Mouse (Mus musculus) hindbrain, embryonic 11.5 days (tissue): ENCODE measurements around the gene Epb42. TPM values are rescaled to one million over a fixed set of nuclear protein-coding genes. Genes with fewer than 3 reads are reported as not detected.
"Not testable (repeated sequence)": the region's sequence is repeated elsewhere in the genome, so short reads cannot be mapped to it uniquely, and the experiment has no call there.

Experiments
- ATAC-seq: fragments of 200-750 bp; cut with Nextera tagmentation; 2 replicates; pipeline ENCODE4 v1.8.0; 2017; ENCODE audit warnings: mild to moderate bottlenecking, moderate TSS enrichment, moderate library complexity; ENCODE audit not compliant: low FRiP score
- DNase-seq: peaks from one replicate; pipeline ENCODE4 v3.0.0-alpha.2; 2015; ENCODE audit warnings: low spot score
- H3K27ac ChIP-seq: fragments of 300-500 bp; sonication (generic); 2 replicates; pipeline ENCODE4 v1.5.1; 2014; ENCODE audit warnings: mild to moderate bottlenecking, low read depth, low read length
- H3K27me3 ChIP-seq: fragments of 300-500 bp; sonication (generic); 2 replicates; pipeline ENCODE4 v1.6.1; 2014; ENCODE audit warnings: mild to moderate bottlenecking, low read length, moderate library complexity, mixed read lengths; ENCODE audit not compliant: control insufficient read depth, insufficient read depth
- H3K36me3 ChIP-seq: fragments of 300-500 bp; sonication (generic); 2 replicates; pipeline ENCODE4 v1.6.1; 2014; ENCODE audit warnings: mild to moderate bottlenecking, low read length, moderate library complexity, mixed read lengths; ENCODE audit not compliant: control insufficient read depth, insufficient read depth
- H3K4me1 ChIP-seq: fragments of 300-500 bp; sonication (generic); replicated peaks from 2 replicates; pipeline ENCODE4 v1.6.1; 2014; ENCODE audit warnings: low read length, mixed read lengths; ENCODE audit not compliant: control insufficient read depth, insufficient read depth
- H3K4me2 ChIP-seq: fragments of 300-500 bp; sonication (generic); replicated peaks from 2 replicates; pipeline ENCODE4 v1.6.1; 2014; ENCODE audit warnings: mild to moderate bottlenecking, low read depth, low read length
- H3K4me3 ChIP-seq: fragments of 300-500 bp; sonication (generic); 2 replicates; pipeline ENCODE4 v1.5.1; 2014; ENCODE audit warnings: low read depth, low read length
- H3K9ac ChIP-seq: fragments of 300-500 bp; sonication (generic); 2 replicates; pipeline ENCODE4 v1.6.1; 2014; ENCODE audit warnings: low read depth, low read length
- H3K9me3 ChIP-seq: fragments of 300-500 bp; sonication (generic); 2 replicates; pipeline ENCODE4 v1.6.1; 2016; ENCODE audit warnings: low read length; ENCODE audit not compliant: control insufficient read depth
- WGBS: fragments of 180-500 bp; shearing (Covaris S2); extraction: QIAGEN DNeasy Blood & Tissue Kit; methylation state at CpG from one replicate; pipeline ENCODE4 v1.1.7; 2014; 5-methylcytosine and 5-hydroxymethylcytosine counted together
- polyA plus RNA-seq: library from polyadenylated mRNA; unstranded; fragments of >200 nt; fragmentation: Nextera tagmentation; extraction: Ambion mirVana; gene quantifications from 2 replicates; pipeline ENCODE4 v1.2.1, GENCODE M21; 2014

Gene Epb42
- polyA plus RNA-seq, 1 experiment from 2014 or later = 6.2 TPM

DNA sequence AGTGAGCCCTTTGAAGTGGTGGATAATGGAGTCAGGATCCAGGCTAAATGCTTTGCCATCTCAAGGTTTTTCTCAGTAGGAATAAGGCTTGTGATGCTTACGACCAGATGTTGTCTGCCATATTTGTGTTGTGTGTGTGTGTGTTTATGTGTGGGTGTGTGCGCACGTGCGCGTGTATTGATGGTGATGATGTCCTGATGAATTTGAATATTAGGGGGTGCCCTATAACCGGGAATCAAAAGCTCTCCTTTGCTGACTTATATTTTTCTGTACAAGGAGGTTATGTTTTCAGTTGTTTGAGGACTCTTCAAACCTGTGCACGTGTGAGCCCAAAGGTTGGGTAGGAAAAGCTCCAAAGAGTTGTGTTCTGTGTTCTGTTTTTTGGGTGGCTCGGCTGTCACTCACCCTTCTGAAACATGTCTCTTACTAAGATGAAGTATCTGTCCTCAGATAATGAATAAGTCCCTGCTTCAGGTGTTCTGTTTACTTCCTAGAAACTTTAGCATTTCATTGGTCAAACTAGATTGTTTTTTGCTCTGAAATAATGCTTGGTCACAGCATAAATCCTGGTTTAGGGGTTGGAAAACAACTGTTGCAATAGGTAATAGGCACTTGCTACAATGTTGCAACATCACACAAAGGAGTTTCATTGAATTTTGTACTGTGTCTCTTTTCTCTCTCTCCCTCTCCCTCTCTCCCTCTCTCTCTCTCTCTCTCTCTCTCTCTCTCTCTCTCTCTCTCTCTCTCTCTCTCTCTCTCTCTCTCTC lies 58.8 kb downstream of the Epb42 start:
- Histone ChIP-seq H3K4me3 (peak overlapping the region; percentile 62), H3K27me3 (no peaks in the 10 kb centered on the region), H3K4me1 (no peaks in the 10 kb centered on the region), H3K4me2 (peak overlapping the region; percentile 90), H3K27ac (no peak overlapping the region), H3K9ac (peak overlapping the region; percentile 86), H3K36me3 (no peaks in the 10 kb centered on the region), H3K9me3 (no peaks in the 10 kb centered on the region)
- WGBS = 84% methylated on average over 8 of the region's 8 CpGs
- ATAC-seq = no peak
- no peak for DNase-seq

GRCm38 (mm10) chr2:120976990-120977925 lies 59.6 kb downstream of the Epb42 start, which contains the start of gene Tmem62:
Gene Tmem62 (plus strand): TSS chr2:120977017.
- Histone ChIP-seq H3K4me2 (peak within 1 kb of the TSS; percentile 90), H3K27me3 (no peaks in the 10 kb centered on the region), H3K9ac (peak within 1 kb of the TSS; percentile 86), H3K4me3 (peak within 1 kb of the TSS; percentile 62), H3K4me1 (no peaks in the 10 kb centered on the region), H3K9me3 (no peaks in the 10 kb centered on the region), H3K36me3 (no peaks in the 10 kb centered on the region), H3K27ac (peak within 1 kb of the TSS; percentile 65)
- ATAC-seq (peak; percentile 85), DNase-seq (peak; percentile 75)
- WGBS = 1% methylated on average over 68 of the region's 71 CpGs

DNA sequence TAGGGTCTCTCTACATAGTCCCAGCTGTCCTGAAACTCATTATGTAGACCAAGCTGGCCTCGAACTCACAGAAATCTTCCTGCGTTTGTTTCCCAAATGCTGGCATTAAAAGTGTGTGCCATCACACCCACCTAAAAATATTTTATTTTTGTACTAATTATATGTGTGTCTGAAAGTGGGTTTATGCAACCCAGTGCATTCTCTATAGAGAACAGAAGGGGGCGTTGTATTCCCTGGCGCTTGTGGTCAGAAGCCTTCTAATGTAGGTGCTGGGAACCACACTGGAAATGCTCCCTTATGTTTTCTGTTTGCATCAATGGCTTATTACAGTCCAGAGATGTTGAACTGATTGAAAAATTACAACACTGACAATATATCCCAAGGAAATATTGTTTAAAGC lies 60.6 kb downstream of the Epb42 start:
- Histone ChIP-seq H3K9ac (no peak overlapping the region), H3K27me3 (no peaks in the 10 kb centered on the region), H3K4me2 (no peak overlapping the region), H3K4me3 (no peak overlapping the region), H3K4me1 (no peaks in the 10 kb centered on the region), H3K36me3 (no peaks in the 10 kb centered on the region), H3K27ac (no peak overlapping the region), H3K9me3 (no peaks in the 10 kb centered on the region)
- no peak for ATAC-seq
- peak; percentile 35 for DNase-seq
- WGBS = 48% methylated on average over 4 of the region's 4 CpGs

GRCm38 (mm10) chr2:120972964-120973363 lies 63.9 kb downstream of the Epb42 start:
- Histone ChIP-seq H3K4me3 (no peak overlapping the region), H3K4me2 (no peak overlapping the region), H3K27me3 (no peaks in the 10 kb centered on the region), H3K36me3 (no peaks in the 10 kb centered on the region), H3K27ac (no peak overlapping the region), H3K9ac (no peak overlapping the region), H3K4me1 (no peaks in the 10 kb centered on the region), H3K9me3 (no peaks in the 10 kb centered on the region)
- WGBS = 22% methylated on average over 5 of the region's 5 CpGs
- DNase-seq = no peak
- ATAC-seq = no peak

DNA sequence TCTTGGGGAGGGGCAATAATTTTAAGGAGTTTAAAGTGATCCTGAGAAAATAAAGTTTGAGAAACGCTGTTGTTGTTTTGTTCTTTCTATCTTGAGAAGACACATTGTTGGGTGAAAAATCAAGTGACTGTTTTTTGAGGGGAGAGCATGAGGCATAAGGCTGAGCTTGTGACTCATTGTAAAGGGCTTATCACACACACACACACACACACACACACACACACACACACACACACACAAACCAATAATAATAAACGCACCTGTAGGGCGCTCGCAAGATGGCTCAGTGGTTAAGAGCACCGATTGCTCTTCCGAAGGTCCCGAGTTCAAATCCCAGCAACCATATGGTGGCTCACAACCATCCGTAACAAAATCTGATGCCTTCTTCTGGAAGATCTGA lies 64.6 kb downstream of the Epb42 start:
- DNase-seq, H3K9me3 ChIP-seq, H3K4me1 ChIP-seq, ATAC-seq, H3K27ac ChIP-seq, H3K9ac ChIP-seq, H3K4me2 ChIP-seq, H3K27me3 ChIP-seq, H3K36me3 ChIP-seq, H3K4me3 ChIP-seq: not testable (repeated sequence)
- WGBS = 95% methylated on average over 8 of the region's 8 CpGs

GRCm38 (mm10) chr2:120971766-120972165 lies 65.1 kb downstream of the Epb42 start:
- 88% methylated on average over 4 of the region's 4 CpGs for WGBS
- H3K27ac ChIP-seq = no peak overlapping the region
- H3K4me1 ChIP-seq = no peaks in the 10 kb centered on the region
- no peak overlapping the region for H3K4me2 ChIP-seq
- H3K27me3 ChIP-seq = no peaks in the 10 kb centered on the region
- H3K36me3 ChIP-seq = no peaks in the 10 kb centered on the region
- ATAC-seq (no peak), DNase-seq (no peak)
- H3K9me3 ChIP-seq = no peaks in the 10 kb centered on the region
- H3K9ac ChIP-seq = no peak overlapping the region
- no peak overlapping the region for H3K4me3 ChIP-seq

- H3K4me1 ChIP-seq = no peaks in the 10 kb centered on the region
- DNase-seq = peak; percentile 91
- WGBS = under 1% methylated on average over 39 of the region's 39 CpGs
- H3K27ac ChIP-seq = peak within 1 kb of the TSS; percentile 75
- peak within 1 kb of the TSS; percentile 79 for H3K9ac ChIP-seq
- peak; percentile 88 for ATAC-seq
- peak within 1 kb of the TSS; percentile 67 for H3K4me3 ChIP-seq
- H3K27me3 ChIP-seq = no peaks in the 10 kb centered on the region
- H3K9me3 ChIP-seq = no peaks in the 10 kb centered on the region
- H3K36me3 ChIP-seq = no peaks in the 10 kb centered on the region
- H3K4me2 ChIP-seq = peak within 1 kb of the TSS; percentile 41
Observed at GRCm38 (mm10) chr2:120970559-120971080, 66.3 kb downstream of the Epb42 start, which contains the start of gene Ubr1. Gene Ubr1 (minus strand): TSS chr2:120970715.

DNA sequence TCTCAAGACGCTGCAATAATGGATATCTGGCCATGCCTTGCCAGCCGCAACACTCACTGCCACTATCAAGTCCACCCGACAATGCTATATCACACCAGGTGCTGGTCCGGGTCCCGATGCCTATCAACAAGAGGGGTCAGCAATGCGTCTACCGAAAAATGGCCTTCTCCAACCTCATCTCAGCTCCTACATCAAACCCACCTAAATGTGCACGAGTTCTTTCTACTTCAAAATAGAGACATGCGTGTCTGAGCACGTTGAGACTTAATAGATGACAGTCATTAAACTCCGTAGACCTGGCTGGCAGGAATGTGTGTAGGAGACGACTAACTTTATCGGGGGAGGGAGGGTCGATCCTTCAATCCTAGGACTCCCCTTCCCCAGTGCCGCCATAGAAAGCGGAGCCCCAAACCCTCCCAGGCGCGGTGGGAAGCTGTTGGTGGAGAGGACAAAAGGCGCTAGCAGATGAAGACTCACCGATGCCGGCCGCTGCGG lies 66.8 kb downstream of the Epb42 start:
- ATAC-seq (peak; percentile 80), DNase-seq (no peak)
- no peaks in the 10 kb centered on the region for H3K4me1 ChIP-seq
- WGBS = 1% methylated on average over 23 of the region's 23 CpGs
- H3K27ac ChIP-seq = peak overlapping the region; percentile 75
- no peaks in the 10 kb centered on the region for H3K27me3 ChIP-seq
- peak overlapping the region; percentile 41 for H3K4me2 ChIP-seq
- H3K9me3 ChIP-seq = no peaks in the 10 kb centered on the region
- H3K4me3 ChIP-seq = peak overlapping the region; percentile 67
- no peaks in the 10 kb centered on the region for H3K36me3 ChIP-seq
- H3K9ac ChIP-seq = peak overlapping the region; percentile 79
